Mouse (Mus musculus) lung, postnatal 0 days (tissue): ENCODE data around the gene Shc3. TPM values are rescaled to one million over a fixed set of nuclear protein-coding genes. Genes with fewer than 3 reads are reported as not detected.

Experiments
- ATAC-seq: fragments of 200-750 bp; cut with Nextera tagmentation; 2 replicates; pipeline ENCODE4 v1.8.0; 2017; ENCODE audit warnings: moderate library complexity
- DNase-seq: peaks from one replicate; pipeline ENCODE4 v3.0.0-alpha.2; 2016; ENCODE audit warnings: low spot score
- H3K27ac ChIP-seq: fragments of 300-500 bp; sonication (generic); 2 replicates; pipeline ENCODE4 v1.5.1; 2014; ENCODE audit warnings: antibody characterized with exemption, mild to moderate bottlenecking, low read length, mixed read lengths
- H3K27me3 ChIP-seq: fragments of 300-500 bp; sonication (generic); replicated peaks from 2 replicates; pipeline ENCODE4 v1.6.1; 2014; ENCODE audit warnings: low read length, mixed read lengths; ENCODE audit not compliant: insufficient read depth
- H3K36me3 ChIP-seq: fragments of 300-500 bp; sonication (generic); 2 replicates; pipeline ENCODE4 v1.6.1; 2014; ENCODE audit warnings: low read length, mixed read lengths; ENCODE audit not compliant: insufficient read depth
- H3K4me1 ChIP-seq: fragments of 300-500 bp; sonication (generic); 2 replicates; pipeline ENCODE4 v1.6.1; 2014; ENCODE audit warnings: antibody characterized with exemption, low read depth, low read length, mixed read lengths; ENCODE audit not compliant: insufficient read depth
- H3K4me2 ChIP-seq: fragments of 300-500 bp; sonication (generic); replicated peaks from 2 replicates; pipeline ENCODE4 v1.6.1; 2014; ENCODE audit warnings: low read depth, mild to moderate bottlenecking, low read length, moderate library complexity, mixed read lengths
- H3K4me3 ChIP-seq: fragments of 300-500 bp; sonication (generic); 2 replicates; pipeline ENCODE4 v1.5.1; 2014; ENCODE audit warnings: low read depth, low read length
- H3K9ac ChIP-seq: fragments of 300-500 bp; sonication (generic); replicated peaks from 2 replicates; pipeline ENCODE4 v1.6.1; 2014; ENCODE audit warnings: low read depth, mild to moderate bottlenecking
- H3K9me3 ChIP-seq: fragments of 300-500 bp; sonication (generic); 2 replicates; pipeline ENCODE4 v1.6.1; 2016; ENCODE audit warnings: low read length, mixed read lengths
- CTCF ChIP-seq: IDR thresholded peaks from 2 replicates; pipeline ENCODE4 v1.5.1; 2016; ENCODE audit warnings: antibody characterized with exemption, mild to moderate bottlenecking
- EP300 ChIP-seq: IDR thresholded peaks from 2 replicates; pipeline ENCODE4 v1.6.1; 2016; ENCODE audit warnings: antibody characterized with exemption, mild to moderate bottlenecking, control low read depth
- WGBS: fragments of 180-500 bp; shearing (Covaris S2); extraction: QIAGEN DNeasy Blood & Tissue Kit; methylation state at CpG from one replicate; pipeline ENCODE4 v1.1.7; 2014; 5-methylcytosine and 5-hydroxymethylcytosine counted together
- polyA plus RNA-seq: library from polyadenylated mRNA; unstranded; fragments of >200 nt; fragmentation: Nextera tagmentation; extraction: Ambion mirVana; gene quantifications from 2 replicates; pipeline ENCODE4 v1.2.1, GENCODE M21; 2015

Gene Shc3
- polyA plus RNA-seq, 1 experiment from 2014 or later, result 0.12 TPM

GRCm38 (mm10) chr13:51600169-51600568, 30.9 kb upstream of the Shc3 start:
- TF ChIP-seq EP300 (no peak), CTCF (no peak)
- ATAC-seq, result no peak
- Histone ChIP-seq H3K9me3 (no peaks in the 10 kb centered on the region), H3K27me3 (no peaks in the 10 kb centered on the region), H3K27ac (no peak overlapping the region), H3K4me2 (no peak overlapping the region), H3K4me3 (no peak overlapping the region), H3K9ac (no peak overlapping the region), H3K36me3 (no peaks in the 10 kb centered on the region), H3K4me1 (no peaks in the 10 kb centered on the region)
- 84% methylated on average over 8 of the region's 8 CpGs for WGBS
- DNase-seq, result no peak

DNA sequence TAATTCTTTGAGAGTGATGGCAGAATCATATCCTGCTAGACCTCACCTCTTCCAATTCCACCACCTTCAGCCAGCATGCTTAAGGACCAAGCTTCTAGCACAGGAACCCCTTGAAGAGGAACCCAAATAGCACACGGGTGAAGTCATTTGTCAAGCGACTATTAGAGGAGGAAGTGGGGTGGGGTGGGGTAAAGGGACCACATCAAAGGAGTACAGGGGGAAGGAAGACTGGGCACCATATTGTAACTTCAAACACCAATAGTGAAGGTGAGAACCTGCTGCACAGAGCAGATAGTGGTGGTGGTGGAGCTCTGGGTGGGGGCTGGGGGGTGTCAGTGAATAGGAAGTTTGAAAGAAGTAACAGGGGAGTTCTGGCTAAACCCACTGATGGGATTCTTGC, 28.8 kb upstream of the Shc3 start:
- no peak for DNase-seq
- Histone ChIP-seq H3K9ac (no peak overlapping the region), H3K27me3 (no peaks in the 10 kb centered on the region), H3K36me3 (no peaks in the 10 kb centered on the region), H3K9me3 (no peaks in the 10 kb centered on the region), H3K4me3 (no peak overlapping the region), H3K27ac (no peak overlapping the region), H3K4me1 (0 out of 2 replicates have a peak, but pooled peaks cover 4% of the 10 kb centered on the region), H3K4me2 (no peak overlapping the region)
- ATAC-seq, result no peak
- TF ChIP-seq CTCF, result no peak
- no peak for TF ChIP-seq EP300
- 17% methylated on average over 2 of the region's 2 CpGs for WGBS

GRCm38 (mm10) chr13:51595404-51595803, 26.2 kb upstream of the Shc3 start:
- ATAC-seq (no peak), DNase-seq (no peak)
- Histone ChIP-seq H3K9me3 (no peaks in the 10 kb centered on the region), H3K9ac (no peak overlapping the region), H3K4me1 (0 out of 2 replicates have a peak, but pooled peaks cover 4% of the 10 kb centered on the region), H3K27me3 (no peaks in the 10 kb centered on the region), H3K4me2 (peak overlapping the region; percentile 59; the same call in 1 of the 2 replicates), H3K36me3 (no peaks in the 10 kb centered on the region), H3K27ac (no peak overlapping the region), H3K4me3 (no peak overlapping the region)
- TF ChIP-seq CTCF (no peak), EP300 (no peak)
- 43% methylated on average over 11 of the region's 11 CpGs for WGBS

- H3K36me3 ChIP-seq, result no peaks in the 10 kb centered on the region
- peak overlapping the region; percentile 59 for H3K4me2 ChIP-seq
- H3K27me3 ChIP-seq, result no peaks in the 10 kb centered on the region
- peak; percentile 53 for ATAC-seq
- peak overlapping the region; percentile 15; the same call in 1 of the 2 replicates for H3K4me3 ChIP-seq
- no peak overlapping the region for H3K27ac ChIP-seq
- H3K4me1 ChIP-seq, result 0 out of 2 replicates have a peak, but pooled peaks cover 4% of the 10 kb centered on the region
- DNase-seq, result no peak
- WGBS, result 2% methylated on average over 36 of the region's 36 CpGs
- H3K9ac ChIP-seq, result no peak overlapping the region
- no peaks in the 10 kb centered on the region for H3K9me3 ChIP-seq
- TF ChIP-seq EP300, result no peak
- no peak for TF ChIP-seq CTCF
Observed at GRCm38 (mm10) chr13:51594656-51595311, 25.6 kb upstream of the Shc3 start.

- WGBS, result 53% methylated on average over 4 of the region's 4 CpGs
- Histone ChIP-seq H3K4me3 (no peak overlapping the region), H3K4me1 (no peaks in the 10 kb centered on the region), H3K27ac (no peak overlapping the region), H3K27me3 (no peaks in the 10 kb centered on the region), H3K9me3 (no peaks in the 10 kb centered on the region), H3K9ac (no peak overlapping the region), H3K4me2 (no peak overlapping the region), H3K36me3 (no peaks in the 10 kb centered on the region)
- TF ChIP-seq EP300 (no peak), CTCF (no peak)
- DNase-seq, result peak; percentile 15
- ATAC-seq, result no peak
Observed at GRCm38 (mm10) chr13:51588005-51588404, 18.8 kb upstream of the Shc3 start.

GRCm38 (mm10) chr13:51582204-51582603, 13.0 kb upstream of the Shc3 start:
- DNase-seq (no peak), ATAC-seq (no peak)
- WGBS, result 57% methylated on average over 2 of the region's 2 CpGs
- Histone ChIP-seq H3K27ac (no peak overlapping the region), H3K4me1 (no peaks in the 10 kb centered on the region), H3K9ac (no peak overlapping the region), H3K36me3 (no peaks in the 10 kb centered on the region), H3K9me3 (no peaks in the 10 kb centered on the region), H3K4me3 (no peak overlapping the region), H3K27me3 (no peaks in the 10 kb centered on the region), H3K4me2 (no peak overlapping the region)
- no peak for TF ChIP-seq CTCF
- TF ChIP-seq EP300, result no peak
